In genomic region chr8:94173848-94174403, GRCm38 (mm10) we compare ENCODE assay signal across 1 mouse cellular context.
A peak's percentile ranks its signal among the peaks of the same experiment; 100 is the strongest.
TF ChIP-seq lines count a peak whose summit lies in the region.

No protein-coding gene starts in this region.

TF ChIP-seq in MEL, 35 proteins besides CTCF, POLR2A, EP300 and RAD21 (continued from another document):
- TF ChIP-seq HCFC1 (IDR thresholded peaks at IDR 0.05; ENCODE audit: low read depth, low read length) (0 out of 2 replicates have a peak, but pooled peaks have one; percentile 22), GATA1 (IDR thresholded peaks at IDR 0.05; ENCODE audit: low read depth, low read length) (no peak), ZC3H11A (IDR thresholded peaks at IDR 0.05; ENCODE audit: low read depth, low read length) (no peak), MAX (IDR thresholded peaks at IDR 0.05; ENCODE audit: low read length) (peak; percentile 21; the same call in 1 of the 2 replicates), ETS1 (IDR thresholded peaks at IDR 0.05; ENCODE audit: low read depth, low read length) (0 out of 2 replicates have a peak, but pooled peaks have one; percentile 18)
